Mouse (Mus musculus): ENCODE measurements at regions not wholly inside any gene's neighbourhood (a gene's known extent, or its start where the extent isn't known, plus 50 kb on each side); places are given as distances from the start of the nearest gene placed in this dataset.

GRCm38 (mm10) chr3:150752787-150753186 is 684.9 kb upstream of the Adgrl4 start:
- no peak for DNase-seq (ENCODE audit: low spot score in 2 of 2)

GRCm38 (mm10) chr3:150759854-150760253 is 677.8 kb upstream of the Adgrl4 start:
- DNase-seq (ENCODE audit: low spot score in 2 of 2) = no peak

GRCm38 (mm10) chr3:150784576-150784975 is 653.1 kb upstream of the Adgrl4 start:
- DNase-seq (ENCODE audit: low spot score in 2 of 2) = no peak

GRCm38 (mm10) chr3:150817807-150818206 is 619.9 kb upstream of the Adgrl4 start:
- DNase-seq (ENCODE audit: low spot score in 2 of 2) = no peak

GRCm38 (mm10) chr3:150819369-150819768 is 618.3 kb upstream of the Adgrl4 start:
- DNase-seq (ENCODE audit: low spot score in 2 of 2) = peak; percentile 13 to 65

GRCm38 (mm10) chr3:150820039-150820438 is 617.6 kb upstream of the Adgrl4 start:
- peak; percentile 38 to 85 for DNase-seq (ENCODE audit: low spot score in 2 of 2)

GRCm38 (mm10) chr3:150846029-150846428 is 591.7 kb upstream of the Adgrl4 start:
- no peak for DNase-seq (ENCODE audit: low spot score in 2 of 2)

GRCm38 (mm10) chr3:150852107-150852506 is 585.6 kb upstream of the Adgrl4 start:
- no peak for DNase-seq (ENCODE audit: low spot score in 2 of 2)

- DNase-seq (ENCODE audit: low spot score in 2 of 2) = no peak
Observed at GRCm38 (mm10) chr3:150896668-150897067, 541.0 kb upstream of the Adgrl4 start.

- no peak for DNase-seq (ENCODE audit: low spot score in 2 of 2)
Observed at GRCm38 (mm10) chr3:150910091-150910490, 527.6 kb upstream of the Adgrl4 start.

- DNase-seq (ENCODE audit: low spot score in 2 of 2) = peak in 1 of 2 experiments; percentile 23
Observed at GRCm38 (mm10) chr3:150954897-150955296, 482.8 kb upstream of the Adgrl4 start.

- DNase-seq (ENCODE audit: low spot score in 2 of 2) = no peak
Observed at GRCm38 (mm10) chr3:150999652-151000051, 438.0 kb upstream of the Adgrl4 start.

GRCm38 (mm10) chr3:151000217-151000616 is 437.5 kb upstream of the Adgrl4 start:
- DNase-seq (ENCODE audit: low spot score in 2 of 2) = no peak

- DNase-seq (ENCODE audit: low spot score in 2 of 2) = peak in 1 of 2 experiments; percentile 51
Observed at GRCm38 (mm10) chr3:151001881-151002412, 435.7 kb upstream of the Adgrl4 start.

GRCm38 (mm10) chr3:151003524-151003923 is 434.2 kb upstream of the Adgrl4 start:
- DNase-seq (ENCODE audit: low spot score in 2 of 2) = peak in 1 of 2 experiments; percentile 6

- no peak for DNase-seq (ENCODE audit: low spot score in 2 of 2)
Observed at GRCm38 (mm10) chr3:151003990-151004389, 433.7 kb upstream of the Adgrl4 start.

GRCm38 (mm10) chr3:151020014-151020413 is 417.7 kb upstream of the Adgrl4 start:
- no peak for DNase-seq (ENCODE audit: low spot score in 2 of 2)

- DNase-seq (ENCODE audit: low spot score in 2 of 2) = no peak
Observed at GRCm38 (mm10) chr3:151057491-151057890, 380.2 kb upstream of the Adgrl4 start.

- DNase-seq (ENCODE audit: low spot score in 2 of 2) = no peak
Observed at GRCm38 (mm10) chr3:151072322-151072721, 365.4 kb upstream of the Adgrl4 start.

- no peak for DNase-seq (ENCODE audit: low spot score in 2 of 2)
Observed at GRCm38 (mm10) chr3:151116831-151117230, 320.9 kb upstream of the Adgrl4 start.

- DNase-seq (ENCODE audit: low spot score in 2 of 2) = no peak
Observed at GRCm38 (mm10) chr3:151117583-151118041, 320.1 kb upstream of the Adgrl4 start.

GRCm38 (mm10) chr3:151124131-151124530 is 313.6 kb upstream of the Adgrl4 start:
- no peak for DNase-seq (ENCODE audit: low spot score in 2 of 2)

GRCm38 (mm10) chr3:151146889-151147288 is 290.8 kb upstream of the Adgrl4 start:
- no peak for DNase-seq (ENCODE audit: low spot score in 2 of 2)

GRCm38 (mm10) chr3:151153340-151153739 is 284.3 kb upstream of the Adgrl4 start:
- no peak for DNase-seq (ENCODE audit: low spot score in 2 of 2)

All from layer of hippocampus, adult 18-20 months (tissue).